Mouse (Mus musculus) urinary bladder, postnatal 4 days (tissue): Measurements from ENCODE around the gene Atp9a.

Experiments
- DNase-seq, 2 experiments: peaks; one replicate each; pipeline ENCODE4 v3.0.0; 2021 to 2022; ENCODE audit warnings: low spot score in 2 of 2

The Atp9a gene

GRCm38 (mm10) chr2:168683520-168684150 lies 58.6 kb downstream of the Atp9a start:
- DNase-seq: no peak

- no peak for DNase-seq
These were observed 59.5 kb downstream of the Atp9a start for GRCm38 (mm10) chr2:168682721-168683120.

GRCm38 (mm10) chr2:168681531-168681930 lies 60.7 kb downstream of the Atp9a start:
- DNase-seq: no peak

GRCm38 (mm10) chr2:168679381-168680199 lies 62.6 kb downstream of the Atp9a start:
- DNase-seq: no peak

- DNase-seq: no peak
These were observed 63.4 kb downstream of the Atp9a start for GRCm38 (mm10) chr2:168678662-168679294.

- DNase-seq: no peak
These were observed 64.6 kb downstream of the Atp9a start for GRCm38 (mm10) chr2:168677650-168678049.

- no peak for DNase-seq
These were observed 70.5 kb downstream of the Atp9a start for GRCm38 (mm10) chr2:168671724-168672123.

GRCm38 (mm10) chr2:168670241-168670640 lies 72.0 kb downstream of the Atp9a start:
- DNase-seq: no peak

GRCm38 (mm10) chr2:168669762-168670161 lies 72.4 kb downstream of the Atp9a start:
- DNase-seq: no peak

- DNase-seq: no peak
These were observed 74.5 kb downstream of the Atp9a start for GRCm38 (mm10) chr2:168667745-168668144.

GRCm38 (mm10) chr2:168665680-168666079 lies 76.5 kb downstream of the Atp9a start:
- no peak for DNase-seq

- no peak for DNase-seq
These were observed 78.5 kb downstream of the Atp9a start for GRCm38 (mm10) chr2:168663716-168664115.

GRCm38 (mm10) chr2:168663216-168663615 lies 79.0 kb downstream of the Atp9a start:
- DNase-seq: no peak

GRCm38 (mm10) chr2:168661802-168662201 lies 80.4 kb downstream of the Atp9a start:
- no peak for DNase-seq

- DNase-seq: no peak
These were observed 81.9 kb downstream of the Atp9a start for GRCm38 (mm10) chr2:168660344-168660743.

- no peak for DNase-seq
These were observed 83.7 kb downstream of the Atp9a start for GRCm38 (mm10) chr2:168658551-168658950.

- DNase-seq: no peak
These were observed 85.5 kb downstream of the Atp9a start for GRCm38 (mm10) chr2:168656569-168657308.

GRCm38 (mm10) chr2:168654983-168655669 lies 87.1 kb downstream of the Atp9a start:
- DNase-seq: no peak

- DNase-seq: no peak
These were observed 87.7 kb downstream of the Atp9a start for GRCm38 (mm10) chr2:168654482-168654881.

- DNase-seq: no peak
These were observed 90.5 kb downstream of the Atp9a start for GRCm38 (mm10) chr2:168651757-168652156.

GRCm38 (mm10) chr2:168648171-168648570 lies 94.0 kb downstream of the Atp9a start:
- no peak for DNase-seq
